ENCODE assay signal across 9 mouse cellular contexts in genomic region chr11:96553091-96553490, GRCm38 (mm10).
A peak's percentile ranks its signal among the peaks of the same experiment; 100 is the strongest.
DNase-seq lines count a peak whose midpoint lies in the region; ATAC-seq and TF ChIP-seq lines count a peak whose summit lies in the region.
"Had no signal": no experiment of that assay in that cellular context is flagged by ENCODE, and none has a peak within 500 bp of the region (broad histone marks: within the 10 kb centered on the region; RNA-seq: fewer than 3 reads in every experiment).

No protein-coding gene starts in this region.

- H3K9me3 ChIP-seq in liver, embryonic 11.5 days (ENCODE audit: control insufficient read depth, low read length) = no peaks in the 10 kb centered on the region
- no peaks in the 10 kb centered on the region for H3K9me3 ChIP-seq in forebrain, postnatal 0 days (ENCODE audit: low read length)
- no peaks in the 10 kb centered on the region for H3K9me3 ChIP-seq in intestine, postnatal 0 days (ENCODE audit: control insufficient read depth)
- no peaks in the 10 kb centered on the region for H3K9me3 ChIP-seq in lung, embryonic 14.5 days (ENCODE audit: low read depth, low read length)

- no peaks in the 10 kb centered on the region for H3K36me3 ChIP-seq in liver, adult 2 months (ENCODE audit: control insufficient read depth, insufficient read depth, low read length)
- no peaks in the 10 kb centered on the region for H3K36me3 ChIP-seq in liver, embryonic 11.5 days (ENCODE audit: control insufficient read depth, insufficient read depth, low read length)
- no peaks in the 10 kb centered on the region for H3K36me3 ChIP-seq in forebrain, postnatal 0 days (ENCODE audit: insufficient read depth)
- H3K36me3 ChIP-seq in intestine, postnatal 0 days (ENCODE audit: control insufficient read depth, insufficient read depth) = no peaks in the 10 kb centered on the region
- H3K36me3 ChIP-seq in lung, embryonic 14.5 days (ENCODE audit: insufficient read depth) = no peaks in the 10 kb centered on the region

- no peak overlapping the region for H3K9ac ChIP-seq in liver, adult 2 months (ENCODE audit: low read depth, low read length)
- no peak overlapping the region for H3K9ac ChIP-seq in liver, embryonic 11.5 days (ENCODE audit: low read depth, low read length)
- H3K9ac ChIP-seq in forebrain, postnatal 0 days = no peak overlapping the region
- no peak overlapping the region for H3K9ac ChIP-seq in intestine, postnatal 0 days (ENCODE audit: low read depth, low read length)
- no peak overlapping the region for H3K9ac ChIP-seq in lung, embryonic 14.5 days

- TF ChIP-seq POLR2A in liver, adult 2 months (IDR thresholded peaks at IDR 0.05; ENCODE audit: extremely low read depth, insufficient read depth, low read length) = no peak
- no peak for TF ChIP-seq POLR2A in bone marrow macrophage, adult 2 months (IDR thresholded peaks at IDR 0.05; ENCODE audit: borderline replicate concordance, low read depth, low read length)

- peak; percentile 14 for TF ChIP-seq CTCF in liver, adult 2 months (IDR thresholded peaks at IDR 0.05; ENCODE audit: low read depth, low read length)
- TF ChIP-seq CTCF in bone marrow macrophage, adult 2 months (IDR thresholded peaks at IDR 0.05; ENCODE audit: low read depth, low read length) = peak; percentile 41
- peak; percentile 77 for TF ChIP-seq CTCF in forebrain, postnatal 0 days (IDR thresholded peaks at IDR 0.05; ENCODE audit: low read depth)
- peak; percentile 78 for TF ChIP-seq CTCF in intestine, postnatal 0 days (IDR thresholded peaks at IDR 0.05; ENCODE audit: low read depth)
- peak; percentile 80 for TF ChIP-seq CTCF in lung, embryonic 14.5 days (IDR thresholded peaks at IDR 0.05; ENCODE audit: low read depth)

- H3K79me2 ChIP-seq in liver, adult 2 months (ENCODE audit: control insufficient read depth, insufficient read depth, low read length) = no peaks in the 10 kb centered on the region

- no peaks in the 10 kb centered on the region for H3K4me1 ChIP-seq in liver, adult 2 months (ENCODE audit: control insufficient read depth, insufficient read depth, low read length)
- no peaks in the 10 kb centered on the region for H3K4me1 ChIP-seq in liver, embryonic 11.5 days (replicated peaks; ENCODE audit: control insufficient read depth, insufficient read depth, low read length)
- H3K4me1 ChIP-seq in bone marrow macrophage, adult 2 months (ENCODE audit: control insufficient read depth, insufficient read depth, low read length) = no peaks in the 10 kb centered on the region
- H3K4me1 ChIP-seq in forebrain, postnatal 0 days (ENCODE audit: insufficient read depth) = no peaks in the 10 kb centered on the region
- no peaks in the 10 kb centered on the region for H3K4me1 ChIP-seq in intestine, postnatal 0 days (replicated peaks; ENCODE audit: control insufficient read depth, insufficient read depth, low read length)
- no peaks in the 10 kb centered on the region for H3K4me1 ChIP-seq in lung, embryonic 14.5 days (ENCODE audit: insufficient read depth)

- no peak for ATAC-seq in liver, embryonic 11.5 days (replicated peaks; ENCODE audit: low FRiP score)
- no peak for ATAC-seq in forebrain, postnatal 0 days
- no peak for ATAC-seq in intestine, postnatal 0 days
- ATAC-seq in lung, embryonic 14.5 days (ENCODE audit: insufficient read depth) = no peak
- ATAC-seq in erythroid progenitor cell, adult 5-6 weeks (replicated peaks; ENCODE audit: low FRiP score, poor library complexity, severe bottlenecking) = no peak

- H3K4me2 ChIP-seq in liver, embryonic 11.5 days = no peak overlapping the region
- peak overlapping the region; percentile 35 for H3K4me2 ChIP-seq in forebrain, postnatal 0 days (ENCODE audit: low read depth)
- H3K4me2 ChIP-seq in intestine, postnatal 0 days (replicated peaks; ENCODE audit: low read depth) = no peak overlapping the region; the same call in 1 of the 2 replicates
- H3K4me2 ChIP-seq in lung, embryonic 14.5 days = peak overlapping the region; percentile 47

- H3K27me3 ChIP-seq in liver, adult 2 months (ENCODE audit: control insufficient read depth, insufficient read depth, low read length) = peaks cover 2% of the 10 kb centered on the region; the same call in 1 of the 2 replicates
- H3K27me3 ChIP-seq in liver, embryonic 11.5 days (replicated peaks; ENCODE audit: control insufficient read depth, insufficient read depth, low read length) = peaks cover 6% of the 10 kb centered on the region
- H3K27me3 ChIP-seq in forebrain, postnatal 0 days (ENCODE audit: insufficient read depth, low read length) = peaks cover 6% of the 10 kb centered on the region
- H3K27me3 ChIP-seq in intestine, postnatal 0 days (replicated peaks; ENCODE audit: control insufficient read depth, insufficient read depth, low read length) = peaks cover 7% of the 10 kb centered on the region; the same call in 1 of the 2 replicates
- H3K27me3 ChIP-seq in lung, embryonic 14.5 days (ENCODE audit: insufficient read depth, low read length) = peaks cover 5% of the 10 kb centered on the region; the same call in 1 of the 2 replicates

- H3K4me3 ChIP-seq in liver, adult 2 months (ENCODE audit: insufficient read depth, low read depth, low read length) = no peak overlapping the region
- H3K4me3 ChIP-seq in liver, embryonic 11.5 days (ENCODE audit: low read depth, low read length) = no peak overlapping the region
- no peak overlapping the region for H3K4me3 ChIP-seq in bone marrow macrophage, adult 2 months (ENCODE audit: insufficient read depth, low read length)
- 0 out of 2 replicates have a peak overlapping the region, but pooled peaks have one; percentile 9 for H3K4me3 ChIP-seq in forebrain, postnatal 0 days (ENCODE audit: low read depth, low read length)
- H3K4me3 ChIP-seq in intestine, postnatal 0 days (ENCODE audit: low read depth, low read length) = no peak overlapping the region
- no peak overlapping the region for H3K4me3 ChIP-seq in lung, embryonic 14.5 days (ENCODE audit: low read depth, low read length)

- WGBS in liver, adult 2 months = 21% methylated on average over 15 of the region's 15 CpGs
- 19% methylated on average over 15 of the region's 15 CpGs for WGBS in liver, embryonic 11.5 days
- 15% methylated on average over 15 of the region's 15 CpGs for WGBS in forebrain, postnatal 0 days
- 14% methylated on average over 15 of the region's 15 CpGs for WGBS in intestine, postnatal 0 days
- WGBS in lung, embryonic 14.5 days = 7% methylated on average over 15 of the region's 15 CpGs

- DNase-seq in liver, adult 2 months (ENCODE audit: extremely low read depth, low read depth, low spot score) = peak; percentile 18
- no peak for DNase-seq in liver, embryonic 11.5 days (ENCODE audit: low spot score)
- peak; percentile 84 for DNase-seq in forebrain, postnatal 0 days
- DNase-seq in lung, embryonic 14.5 days = peak; percentile 94
- DNase-seq in retina, postnatal 7 days (ENCODE audit: low read depth, low spot score) = peak; percentile 32

- no peak overlapping the region for H3K27ac ChIP-seq in liver, adult 2 months (replicated peaks; ENCODE audit: insufficient read depth, low read depth, low read length)
- H3K27ac ChIP-seq in liver, embryonic 11.5 days (ENCODE audit: low read depth, low read length) = no peak overlapping the region
- no peak overlapping the region for H3K27ac ChIP-seq in bone marrow macrophage, adult 2 months (ENCODE audit: insufficient read depth, low read depth, low read length)
- H3K27ac ChIP-seq in forebrain, postnatal 0 days (ENCODE audit: low read depth, low read length) = no peak overlapping the region
- H3K27ac ChIP-seq in intestine, postnatal 0 days (ENCODE audit: low read depth, low read length) = no peak overlapping the region
- H3K27ac ChIP-seq in lung, embryonic 14.5 days (ENCODE audit: low read depth) = no peak overlapping the region
- H3K27ac ChIP-seq: macrophage had no signal

Comparison
In these comparisons a context has a peak if more than half of its experiments do, and no peak if none do; other contexts are left out.
1. CTCF ChIP-seq: peak in every context shown above with its lines; median percentile 80 in lung, embryonic 14.5 days; 78 in intestine, postnatal 0 days; 77 in forebrain, postnatal 0 days; 41 in bone marrow macrophage, adult 2 months; 14 in liver, adult 2 months.
2. H3K4me2 ChIP-seq: peak in forebrain, postnatal 0 days (single experiment) and lung, embryonic 14.5 days (single experiment); none in liver, embryonic 11.5 days (single experiment) and intestine, postnatal 0 days (single experiment).